22 mouse cellular contexts compared by ENCODE assay signal in genomic region chr19:55635488-55635887, GRCm38 (mm10).
DNase-seq lines count a peak whose midpoint lies in the region; ATAC-seq and TF ChIP-seq lines count a peak whose summit lies in the region.
"Had no signal": no experiment of that assay in that cellular context is flagged by ENCODE, and none has a peak within 500 bp of the region (broad histone marks: within the 10 kb centered on the region; RNA-seq: fewer than 3 reads in every experiment).

No protein-coding gene starts in this region.

- DNase-seq in cerebellum, postnatal 10 days = peak; percentile 35 to 39
- no peak for DNase-seq in cerebellum, adult 11 months
- DNase-seq in embryo, embryonic 10.5 days (ENCODE audit: low spot score) = peak; percentile 49
- DNase-seq in hindbrain, postnatal 0 days (ENCODE audit: low spot score) = peak; percentile 51
- DNase-seq in lung, postnatal 4 days = no peak
- DNase-seq: adrenal gland, postnatal 14 days; cerebellum, postnatal 14 days; gastrocnemius, postnatal 25 days; heart, adult 18-20 months; heart, postnatal 14 days; kidney, postnatal 4 days; lung, embryonic 14.5 days; lung, postnatal 36 days; thymus, postnatal 25 days had no signal

- H3K4me2 ChIP-seq in midbrain, embryonic 12.5 days (replicated peaks) = no peak overlapping the region
- H3K4me2 ChIP-seq in midbrain, embryonic 15.5 days = no peak overlapping the region
- H3K4me2 ChIP-seq in hindbrain, postnatal 0 days (ENCODE audit: low read depth, low read length) = no peak overlapping the region
- H3K4me2 ChIP-seq: embryonic facial prominence, embryonic 15.5 days; heart, embryonic 13.5 days; lung, embryonic 14.5 days; stomach, embryonic 15.5 days had no signal

- H3K4me1 ChIP-seq in midbrain, embryonic 12.5 days = peaks cover 7% of the 10 kb centered on the region; the same call in 1 of the 2 replicates
- H3K4me1 ChIP-seq in midbrain, embryonic 15.5 days = peaks cover 5% of the 10 kb centered on the region; the same call in 1 of the 2 replicates
- H3K4me1 ChIP-seq in hindbrain, postnatal 0 days (ENCODE audit: insufficient read depth, low read length) = no peaks in the 10 kb centered on the region
- H3K4me1 ChIP-seq: embryonic facial prominence, embryonic 15.5 days; heart, embryonic 13.5 days had no signal

- no peak overlapping the region for H3K9ac ChIP-seq in midbrain, embryonic 12.5 days (replicated peaks)
- no peak overlapping the region for H3K9ac ChIP-seq in midbrain, embryonic 15.5 days
- H3K9ac ChIP-seq in hindbrain, postnatal 0 days (replicated peaks; ENCODE audit: low read length) = no peak overlapping the region
- H3K9ac ChIP-seq: embryonic facial prominence, embryonic 15.5 days; heart, embryonic 13.5 days; liver, embryonic 14.5 days; lung, embryonic 14.5 days; stomach, embryonic 15.5 days had no signal

- H3K27ac ChIP-seq in midbrain, embryonic 12.5 days (replicated peaks) = no peak overlapping the region
- no peak overlapping the region for H3K27ac ChIP-seq in midbrain, embryonic 15.5 days
- H3K27ac ChIP-seq in hindbrain, postnatal 0 days = no peak overlapping the region
- H3K27ac ChIP-seq: embryonic facial prominence, embryonic 15.5 days; heart, embryonic 13.5 days; liver, embryonic 14.5 days; stomach, embryonic 15.5 days had no signal

- H3K9me3 ChIP-seq in midbrain, embryonic 12.5 days = no peaks in the 10 kb centered on the region
- no peaks in the 10 kb centered on the region for H3K9me3 ChIP-seq in midbrain, embryonic 15.5 days
- H3K9me3 ChIP-seq in hindbrain, postnatal 0 days (ENCODE audit: low read length) = no peaks in the 10 kb centered on the region
- H3K9me3 ChIP-seq: embryonic facial prominence, embryonic 15.5 days; heart, embryonic 13.5 days; stomach, embryonic 15.5 days had no signal

- peak; percentile 47; the same call in 1 of the 2 replicates for ATAC-seq in midbrain, embryonic 12.5 days (ENCODE audit: low FRiP score, low read depth)
- ATAC-seq in midbrain, embryonic 15.5 days (replicated peaks) = no peak
- ATAC-seq in hindbrain, postnatal 0 days = no peak
- no peak for ATAC-seq in megakaryocyte, adult 5-6 weeks (ENCODE audit: poor library complexity, severe bottlenecking)
- ATAC-seq: intestine, postnatal 0 days had no signal

- no peak overlapping the region for H3K4me3 ChIP-seq in midbrain, embryonic 12.5 days
- no peak overlapping the region for H3K4me3 ChIP-seq in midbrain, embryonic 15.5 days
- no peak overlapping the region for H3K4me3 ChIP-seq in hindbrain, postnatal 0 days (ENCODE audit: low read length)
- H3K4me3 ChIP-seq: embryonic facial prominence, embryonic 15.5 days; heart, embryonic 13.5 days; stomach, embryonic 15.5 days had no signal

- 50% methylated on average over 15 of the region's 15 CpGs for WGBS in midbrain, embryonic 12.5 days
- WGBS in midbrain, embryonic 15.5 days = 35% methylated on average over 15 of the region's 15 CpGs
- 26% methylated on average over 15 of the region's 15 CpGs for WGBS in hindbrain, postnatal 0 days

- TF ChIP-seq CTCF in hindbrain, postnatal 0 days (IDR thresholded peaks at IDR 0.05; ENCODE audit: low read depth) = no peak

- H3K27me3 ChIP-seq in midbrain, embryonic 12.5 days = peaks cover 44% of the 10 kb centered on the region
- no peaks in the 10 kb centered on the region for H3K27me3 ChIP-seq in midbrain, embryonic 15.5 days (replicated peaks)
- no peaks in the 10 kb centered on the region for H3K27me3 ChIP-seq in hindbrain, postnatal 0 days (ENCODE audit: insufficient read depth, low read length)
- H3K27me3 ChIP-seq: embryonic facial prominence, embryonic 15.5 days; heart, embryonic 13.5 days; stomach, embryonic 15.5 days had no signal

- no peaks in the 10 kb centered on the region for H3K36me3 ChIP-seq in midbrain, embryonic 12.5 days
- H3K36me3 ChIP-seq in midbrain, embryonic 15.5 days (replicated peaks) = no peaks in the 10 kb centered on the region
- H3K36me3 ChIP-seq in hindbrain, postnatal 0 days (ENCODE audit: insufficient read depth, low read length) = no peaks in the 10 kb centered on the region
- H3K36me3 ChIP-seq: embryonic facial prominence, embryonic 15.5 days; heart, embryonic 13.5 days; stomach, embryonic 15.5 days had no signal

Comparison
In these comparisons a context has a peak if more than half of its experiments do, and no peak if none do; other contexts are left out.
1. DNase-seq: peak in cerebellum, postnatal 10 days (2 of 2), embryo, embryonic 10.5 days (single experiment) and hindbrain, postnatal 0 days (single experiment); none in cerebellum, adult 11 months (single experiment) and lung, postnatal 4 days (0 of 2).